Mouse (Mus musculus) thymus, adult 2 months (tissue): Measurements from ENCODE around the gene Hif1an.

Experiments
- CTCF ChIP-seq: fragments of 200-500 bp; IDR thresholded peaks from 2 replicates; pipeline ENCODE4 v1.5.1; 2012; ENCODE audit warnings: mild to moderate bottlenecking, control low read depth, low read length, moderate library complexity, borderline replicate concordance; ENCODE audit not compliant: control insufficient read depth, poor library complexity, insufficient read depth; ENCODE audit errors: extremely low read depth
- POLR2A ChIP-seq: fragments of 200-500 bp; IDR thresholded peaks from 2 replicates; pipeline ENCODE4 v1.6.1; 2012; ENCODE audit warnings: mild to moderate bottlenecking, low read length, control low read depth, moderate library complexity; ENCODE audit not compliant: control insufficient read depth, poor library complexity, insufficient read depth; ENCODE audit errors: extremely low read depth

DNA sequence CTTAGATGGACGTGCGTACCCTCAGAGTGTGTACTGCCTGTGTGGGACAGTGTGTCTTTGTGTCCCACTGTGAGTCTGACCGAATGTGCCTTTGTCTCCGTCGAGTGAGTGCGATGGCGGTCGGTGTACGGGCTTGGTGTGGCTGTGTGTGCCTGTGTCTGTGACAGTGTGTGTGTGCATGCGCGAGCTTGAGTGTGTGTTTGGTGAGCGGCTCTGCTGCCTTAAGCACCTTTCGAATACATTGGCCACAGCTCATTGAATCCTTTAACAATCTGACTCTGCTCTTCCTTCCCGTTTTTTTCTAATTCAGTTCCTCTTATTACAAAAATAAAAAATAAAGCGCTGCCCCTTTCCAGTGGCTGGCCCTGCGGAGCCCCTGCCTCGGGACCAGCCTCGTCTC lies 28.3 kb downstream of the Hif1an start:
- TF ChIP-seq POLR2A = no peak
- TF ChIP-seq CTCF = no peak
